Mouse (Mus musculus) MEL-GATA-1-ER (cell line): ENCODE results near the gene Klf7.

Experiments used
- DNase-seq: peaks from one replicate; pipeline ENCODE4 v3.0.0-alpha.2; 2012; ENCODE audit warnings: low read depth; ENCODE audit errors: extremely low read depth

The Klf7 gene

DNA sequence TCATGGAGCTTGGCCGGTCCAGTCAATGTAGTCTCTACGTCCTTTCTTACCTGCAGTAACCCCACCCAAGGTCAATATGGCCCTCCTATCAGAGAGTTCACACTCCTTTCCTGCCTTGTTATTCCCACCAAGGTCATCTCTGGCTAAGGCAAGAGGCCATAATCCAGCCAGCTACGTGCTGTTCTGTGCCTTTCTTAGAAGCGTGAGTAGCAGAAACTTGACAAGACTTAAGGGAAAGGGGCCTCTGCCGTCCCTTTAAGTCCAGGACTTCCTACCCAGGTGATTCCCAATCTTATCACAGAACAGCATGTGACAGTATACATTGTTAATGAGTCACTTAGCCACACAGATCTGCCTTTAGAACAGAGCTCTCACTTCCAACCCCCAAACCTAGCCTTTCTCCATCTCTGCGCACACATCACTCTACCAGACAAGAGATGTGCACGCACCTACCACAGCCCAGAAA is 16.9 kb downstream of the Klf7 start:
- no peak for DNase-seq

DNA sequence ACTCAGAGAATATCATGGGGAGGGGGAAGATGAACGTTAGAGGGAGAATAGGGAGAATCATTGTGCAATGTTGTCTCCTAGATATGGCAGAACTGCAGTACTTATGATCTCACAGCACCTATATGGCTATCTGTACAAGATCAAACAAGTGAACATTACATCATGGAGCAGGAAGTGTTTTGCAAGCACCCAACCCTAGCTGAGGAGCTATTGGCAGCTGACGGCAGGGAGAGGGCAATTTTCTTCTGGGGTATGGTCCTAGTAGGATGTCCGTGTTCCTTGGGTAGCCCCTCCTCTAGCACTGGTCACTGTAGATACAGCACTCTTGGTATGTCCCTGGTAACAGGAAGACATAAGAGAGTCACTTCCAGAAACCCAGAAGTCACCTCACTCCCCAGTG is 17.4 kb downstream of the Klf7 start:
- DNase-seq = no peak

DNA sequence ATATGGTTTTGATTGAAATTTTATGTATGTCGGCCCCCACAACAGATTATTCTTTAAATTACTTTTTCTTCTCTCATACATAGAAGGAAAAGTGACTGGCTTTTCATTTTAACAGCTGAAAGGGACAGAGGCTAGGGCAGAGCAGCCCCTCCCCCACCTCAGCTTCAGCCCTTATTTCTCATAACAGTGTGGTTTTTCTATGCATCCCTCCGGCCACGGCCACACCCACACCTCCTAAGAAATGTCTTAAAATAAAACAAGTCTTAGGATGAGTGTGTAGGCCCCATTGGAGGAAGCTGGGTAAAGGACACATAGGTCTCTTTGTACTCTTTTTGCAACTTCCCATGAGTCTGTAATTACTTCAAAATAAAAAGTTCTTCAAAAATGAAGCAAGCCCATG is 20.8 kb downstream of the Klf7 start:
- DNase-seq = no peak

DNA sequence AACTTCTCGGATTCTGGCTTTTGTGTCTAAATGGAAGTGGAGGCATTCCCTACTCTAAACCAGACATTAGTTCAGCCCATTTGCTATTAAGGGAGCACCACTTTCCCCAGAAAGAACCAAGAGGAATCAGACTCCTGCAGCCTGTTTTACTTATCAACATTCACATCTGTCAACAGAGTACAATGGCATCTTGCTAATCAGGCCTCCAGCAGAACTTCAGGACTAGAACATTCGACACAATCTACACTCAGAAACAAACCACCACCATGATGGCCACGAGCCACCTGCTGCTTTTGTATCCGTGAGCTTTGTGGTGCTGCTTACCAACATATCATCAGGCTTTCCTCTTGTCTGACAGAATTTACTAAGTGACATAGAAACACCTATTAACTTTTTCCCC is 23.3 kb downstream of the Klf7 start:
- no peak for DNase-seq

DNA sequence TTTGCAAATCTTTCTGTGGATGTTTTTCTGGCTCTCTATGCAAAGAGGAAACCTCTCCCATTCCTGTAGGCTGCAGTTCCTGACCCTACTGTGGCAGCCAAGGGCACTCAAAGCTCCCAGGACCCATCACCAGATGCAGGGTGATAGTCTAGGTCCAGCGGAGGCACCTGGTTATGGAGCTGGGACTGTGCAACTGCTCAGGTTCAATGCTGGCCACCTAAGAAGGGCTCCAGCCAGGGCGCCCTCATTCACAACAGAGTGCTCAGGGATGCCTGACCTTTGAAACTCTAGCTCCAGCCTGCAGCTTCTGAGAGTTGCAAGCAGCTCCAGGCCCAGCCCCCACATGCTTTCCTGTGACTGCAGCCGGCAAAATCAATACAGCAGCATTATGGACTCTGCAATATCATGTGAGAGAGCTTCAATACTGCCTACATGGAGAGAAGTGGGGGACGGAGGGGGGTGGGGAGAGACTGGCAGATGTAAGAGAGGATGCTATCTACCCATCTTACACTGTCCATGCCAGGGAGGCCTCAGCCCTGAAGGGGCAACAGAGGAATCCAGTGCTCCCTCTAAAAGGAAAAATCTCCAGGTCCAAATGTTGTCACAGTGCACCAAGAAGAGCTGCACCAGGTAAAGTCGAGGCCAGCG is 24.3 kb downstream of the Klf7 start:
- no peak for DNase-seq

DNA sequence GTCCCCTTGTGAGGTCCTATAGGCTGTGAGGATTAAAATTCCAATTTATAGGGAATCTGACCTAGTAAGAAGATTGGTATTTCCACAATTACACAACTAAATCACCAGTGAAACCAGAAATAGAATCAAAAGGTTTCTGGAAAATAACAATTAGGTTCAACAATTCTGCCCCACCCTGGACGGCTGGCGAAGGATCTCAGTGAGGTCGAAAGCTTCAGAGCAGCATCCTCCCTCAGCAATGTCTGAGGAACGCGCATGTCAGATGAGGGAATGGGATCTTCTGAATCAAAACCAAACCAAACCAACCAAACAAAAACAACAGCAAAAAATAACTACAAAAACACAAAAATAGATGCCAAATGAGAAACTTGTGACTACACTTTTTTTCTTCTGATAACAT is 29.1 kb downstream of the Klf7 start:
- DNase-seq = no peak

DNA sequence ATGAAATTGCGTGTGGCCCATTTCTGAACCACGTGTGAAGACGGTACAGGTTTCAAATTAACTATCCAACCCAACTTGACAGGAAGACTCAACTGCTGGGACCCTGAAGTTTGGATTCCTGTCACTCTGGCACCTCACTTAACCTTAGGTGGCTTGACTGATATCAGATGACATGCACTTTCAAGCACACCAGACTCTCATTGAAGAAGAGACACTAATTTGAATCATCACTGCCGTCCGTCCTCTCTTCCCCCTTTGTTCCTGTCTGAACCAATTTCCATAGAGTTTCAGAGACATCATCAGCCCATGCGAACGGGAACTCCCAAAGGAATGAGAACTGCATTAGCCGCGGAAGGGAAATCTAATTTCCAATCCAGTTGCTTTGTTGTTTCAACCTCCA is 30.5 kb downstream of the Klf7 start:
- DNase-seq = no peak

DNA sequence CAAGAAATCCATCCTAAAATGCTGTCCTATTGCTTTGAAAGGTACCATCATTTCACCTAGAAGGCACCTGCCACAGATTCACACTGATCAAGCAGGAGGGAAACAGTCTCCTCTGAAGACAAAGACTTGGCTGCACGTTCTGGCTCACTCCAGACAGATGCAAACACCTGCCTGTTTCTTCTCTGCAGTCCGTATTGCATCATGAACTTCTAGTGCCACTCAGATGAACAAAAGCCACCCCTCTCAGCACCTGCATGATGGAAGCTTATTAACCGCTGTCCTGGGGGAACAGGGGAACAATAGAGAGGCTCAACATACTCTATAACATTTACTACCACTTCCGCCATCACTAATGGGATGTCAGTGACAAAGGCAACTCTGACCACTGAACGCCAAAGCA is 31.5 kb downstream of the Klf7 start:
- no peak for DNase-seq

DNA sequence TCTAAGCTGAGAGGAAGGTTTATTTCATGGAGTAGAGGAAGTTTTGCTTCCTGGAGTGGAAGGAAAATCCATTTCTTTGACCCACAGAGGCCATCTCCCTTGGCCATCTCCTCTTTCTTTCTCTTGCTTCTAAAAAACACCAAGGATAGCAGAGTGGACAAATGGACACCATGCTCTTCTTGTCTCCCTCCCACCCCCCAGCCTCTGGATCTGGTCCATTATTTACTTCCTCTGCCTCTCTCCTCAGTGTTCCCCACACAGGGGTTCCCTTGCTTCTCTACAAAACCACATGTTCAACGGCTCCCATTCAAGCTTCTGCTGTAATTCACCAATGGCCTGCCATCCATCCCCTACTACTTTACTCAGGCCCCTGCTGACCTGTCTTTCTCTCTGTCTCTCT is 32.4 kb downstream of the Klf7 start:
- no peak for DNase-seq

DNA sequence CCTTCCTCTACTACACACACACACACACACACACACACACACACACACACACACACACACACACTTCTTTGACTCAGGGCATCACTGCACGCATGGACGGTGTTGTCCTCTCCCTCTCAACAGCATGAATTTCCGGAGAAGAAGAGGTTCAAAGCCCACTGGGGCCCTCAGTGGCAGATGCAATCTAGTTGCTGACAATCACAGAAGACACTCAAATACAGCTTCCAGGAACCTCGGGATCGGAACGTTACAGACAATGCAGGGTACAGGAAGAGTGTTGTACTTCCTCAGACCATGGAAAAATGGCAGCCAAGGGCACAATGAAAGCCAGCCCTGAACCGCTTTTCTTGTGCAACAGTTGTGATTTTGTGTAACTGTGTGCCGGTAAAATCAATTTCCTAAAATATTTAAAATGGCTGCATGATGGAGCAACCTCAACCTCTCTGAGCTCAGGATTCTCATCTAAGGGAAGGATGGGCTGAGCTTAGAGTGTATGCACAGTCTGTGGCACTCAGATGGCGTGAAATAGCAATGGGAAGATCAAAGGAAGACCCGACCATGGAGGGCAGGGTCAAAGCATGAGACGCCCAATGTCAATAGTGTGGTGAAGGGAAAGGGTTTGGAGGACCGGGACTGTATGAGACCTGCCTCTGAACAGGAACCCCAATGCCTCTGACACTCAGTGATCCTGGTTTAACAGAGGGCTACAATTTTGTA is 33.3 kb downstream of the Klf7 start:
- DNase-seq = no peak

DNA sequence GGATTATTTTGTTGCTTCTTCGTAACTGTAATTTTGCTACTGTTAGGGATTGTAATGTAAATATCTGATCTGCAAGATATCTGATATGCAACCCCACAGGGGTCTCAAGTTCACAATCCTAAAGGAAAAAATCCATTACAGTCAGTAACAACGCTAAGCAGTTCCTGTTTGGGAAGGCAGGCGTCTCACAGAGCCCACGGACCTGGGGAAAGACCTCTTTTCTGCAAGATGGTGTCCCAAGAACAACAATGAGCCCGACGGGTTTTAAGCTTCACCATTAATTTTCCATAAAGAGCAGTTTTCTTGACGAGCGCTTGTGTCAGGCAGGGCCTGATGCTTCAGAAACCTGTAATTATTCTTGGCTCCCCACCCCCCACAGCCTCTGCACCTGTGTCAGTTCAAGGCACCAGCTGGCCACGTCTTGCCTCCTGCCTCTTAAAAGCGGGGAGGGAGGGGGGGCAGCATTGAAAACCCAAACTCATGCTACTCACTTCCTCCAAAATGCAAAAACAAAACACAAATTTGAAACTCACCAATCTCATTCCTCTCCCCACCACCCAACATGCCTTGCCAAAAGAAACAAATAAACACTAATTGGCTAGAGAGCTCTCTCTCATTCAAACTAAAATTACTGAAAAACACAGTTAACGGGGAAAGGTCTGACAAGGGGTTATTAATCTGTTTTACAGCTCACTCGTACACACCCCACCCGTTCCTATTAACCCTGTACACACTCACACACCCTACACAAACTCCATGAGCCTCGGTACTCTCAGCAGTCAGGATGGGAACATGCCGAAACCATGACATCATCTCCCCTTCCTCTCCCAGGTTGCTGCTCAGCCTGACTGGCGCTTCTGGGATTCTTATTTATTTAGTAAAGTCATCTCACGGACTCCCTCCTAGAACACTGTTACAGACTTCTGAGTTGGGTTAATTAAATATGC is 34.2 kb downstream of the Klf7 start:
- no peak for DNase-seq

DNA sequence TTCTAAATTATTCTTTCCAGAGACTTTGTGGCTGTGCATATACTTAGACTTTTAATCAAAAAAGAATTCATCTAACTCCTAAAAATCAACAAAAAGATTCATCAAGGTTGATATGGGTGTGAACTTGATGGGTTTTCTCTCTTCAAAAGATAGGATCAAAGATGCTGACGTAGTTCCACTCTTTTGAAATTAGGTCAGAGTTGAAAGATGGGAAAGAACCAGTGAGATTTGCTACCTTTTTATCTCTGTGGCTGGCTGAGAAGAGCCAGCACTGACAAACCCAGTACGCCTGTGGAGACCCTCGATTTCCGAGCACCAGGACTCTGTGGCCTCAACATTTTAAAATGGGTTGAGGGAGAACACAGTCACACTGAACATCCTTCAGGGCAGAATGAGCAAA is 36.2 kb downstream of the Klf7 start:
- no peak for DNase-seq

DNA sequence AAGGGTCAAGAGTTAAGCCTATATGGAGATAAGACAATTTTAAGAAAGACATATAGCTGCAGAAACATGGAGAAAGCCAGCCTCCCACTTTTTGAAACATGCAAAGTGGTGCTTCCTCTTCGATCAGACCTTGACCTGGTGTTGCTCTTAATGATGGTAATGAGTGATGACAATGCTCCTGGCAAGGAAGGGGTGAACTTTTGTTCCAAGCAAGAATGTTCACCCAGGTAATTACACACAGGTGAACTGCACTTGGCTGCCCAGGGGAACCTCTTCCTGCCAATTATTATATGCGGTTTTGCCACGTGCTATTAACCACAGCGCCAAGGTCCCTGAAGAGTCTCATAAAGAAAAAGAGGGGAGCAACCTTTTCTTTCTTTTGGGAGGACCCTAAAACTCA is 36.7 kb downstream of the Klf7 start:
- DNase-seq = no peak

DNA sequence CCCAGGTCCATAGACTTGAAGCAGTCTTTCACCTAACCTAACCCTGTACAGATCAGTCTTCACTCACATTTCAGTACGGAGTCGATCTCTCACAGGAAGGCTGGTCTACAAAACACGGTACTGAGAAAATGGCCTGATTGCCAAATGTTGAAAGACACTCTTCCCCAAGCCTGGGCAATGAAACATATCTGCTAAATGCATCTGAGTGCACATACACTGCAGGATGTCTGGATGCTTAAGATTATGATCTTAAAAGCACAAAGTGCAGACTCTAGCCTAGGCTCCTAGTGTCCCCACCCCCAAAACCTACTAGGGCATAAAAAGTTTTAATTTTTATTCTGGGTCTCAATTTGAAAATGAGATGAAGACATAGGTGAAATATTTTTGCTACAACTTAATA is 37.4 kb downstream of the Klf7 start:
- no peak for DNase-seq

DNA sequence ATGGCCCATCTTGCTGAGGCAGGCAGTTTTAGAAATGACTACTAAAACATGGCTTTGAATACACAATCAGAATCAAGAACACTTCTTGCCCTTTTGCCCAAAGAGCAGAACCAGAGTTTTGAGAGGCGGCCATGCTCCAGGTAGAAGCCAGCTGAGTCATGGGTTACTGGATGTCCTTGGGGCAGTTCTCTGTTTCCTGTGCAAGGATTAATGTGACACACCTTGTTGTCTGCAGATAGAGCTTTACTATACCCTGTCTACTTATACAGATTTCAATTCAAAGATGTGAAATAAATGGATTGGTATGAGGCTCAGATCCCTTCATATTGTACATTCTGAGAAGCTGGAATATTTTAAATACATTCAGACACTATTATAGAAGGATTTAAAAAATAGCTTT is 40.3 kb downstream of the Klf7 start:
- no peak for DNase-seq

DNA sequence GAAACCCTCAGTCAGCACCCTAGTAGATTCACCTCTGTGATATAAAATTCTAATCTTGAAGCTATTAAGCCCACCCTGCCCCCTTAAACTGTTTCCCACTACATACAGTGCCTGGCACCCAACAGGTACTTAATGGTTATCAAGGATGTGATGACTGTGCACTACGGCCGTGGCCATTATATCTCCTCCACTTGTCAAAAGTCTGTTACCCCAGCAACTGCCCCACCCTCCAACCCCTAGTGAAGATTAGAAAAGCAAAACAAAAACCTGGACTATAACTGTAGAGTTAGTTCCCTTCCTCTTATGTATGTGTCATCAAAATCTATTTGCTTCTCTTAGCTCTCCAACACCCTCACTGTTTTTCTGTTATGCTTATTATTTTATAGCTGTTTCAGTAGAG is 40.9 kb downstream of the Klf7 start:
- peak; percentile 70 for DNase-seq

DNA sequence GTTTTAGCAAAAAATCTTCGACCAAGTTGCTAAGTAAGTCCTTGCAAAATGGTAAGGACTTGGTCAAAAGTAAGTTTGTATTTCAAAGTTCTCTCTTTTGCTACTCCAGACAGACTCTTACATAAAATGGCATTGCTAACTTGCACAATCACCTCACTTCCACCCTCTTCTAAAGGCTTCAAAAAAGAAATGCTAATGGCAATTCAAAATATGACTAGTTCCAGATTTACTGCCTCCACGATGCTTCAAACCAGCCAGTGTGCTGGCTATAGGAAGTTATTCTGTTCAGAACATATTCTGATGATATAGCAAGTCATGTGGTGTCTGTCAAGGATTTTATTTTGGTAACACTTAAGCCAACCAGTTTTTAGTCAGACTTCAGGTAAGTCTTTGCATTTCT is 41.8 kb downstream of the Klf7 start:
- no peak for DNase-seq

DNA sequence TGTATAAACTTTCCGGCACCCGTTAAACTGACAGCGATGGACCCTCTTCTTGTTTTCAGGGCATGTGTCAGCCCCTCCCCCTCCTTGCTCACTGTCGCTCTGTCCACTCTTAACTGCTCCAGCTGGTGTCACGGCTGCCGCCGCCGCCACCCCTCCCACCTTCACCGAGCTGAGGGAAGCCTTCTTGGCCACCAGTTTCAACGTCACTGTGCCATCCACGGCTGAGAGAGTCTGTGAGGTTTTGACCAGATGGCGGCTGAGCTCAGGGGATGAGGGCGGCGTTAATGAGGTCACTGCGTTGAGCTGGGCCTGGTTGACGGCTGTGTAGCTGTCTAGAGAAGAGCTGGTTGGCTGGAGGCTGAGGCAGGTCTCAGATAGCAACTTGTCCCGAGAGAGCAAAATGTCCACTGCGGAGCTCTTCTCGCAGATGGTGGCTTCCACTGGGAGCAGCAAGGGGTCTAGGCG is 43.3 kb downstream of the Klf7 start:
- no peak for DNase-seq

DNA sequence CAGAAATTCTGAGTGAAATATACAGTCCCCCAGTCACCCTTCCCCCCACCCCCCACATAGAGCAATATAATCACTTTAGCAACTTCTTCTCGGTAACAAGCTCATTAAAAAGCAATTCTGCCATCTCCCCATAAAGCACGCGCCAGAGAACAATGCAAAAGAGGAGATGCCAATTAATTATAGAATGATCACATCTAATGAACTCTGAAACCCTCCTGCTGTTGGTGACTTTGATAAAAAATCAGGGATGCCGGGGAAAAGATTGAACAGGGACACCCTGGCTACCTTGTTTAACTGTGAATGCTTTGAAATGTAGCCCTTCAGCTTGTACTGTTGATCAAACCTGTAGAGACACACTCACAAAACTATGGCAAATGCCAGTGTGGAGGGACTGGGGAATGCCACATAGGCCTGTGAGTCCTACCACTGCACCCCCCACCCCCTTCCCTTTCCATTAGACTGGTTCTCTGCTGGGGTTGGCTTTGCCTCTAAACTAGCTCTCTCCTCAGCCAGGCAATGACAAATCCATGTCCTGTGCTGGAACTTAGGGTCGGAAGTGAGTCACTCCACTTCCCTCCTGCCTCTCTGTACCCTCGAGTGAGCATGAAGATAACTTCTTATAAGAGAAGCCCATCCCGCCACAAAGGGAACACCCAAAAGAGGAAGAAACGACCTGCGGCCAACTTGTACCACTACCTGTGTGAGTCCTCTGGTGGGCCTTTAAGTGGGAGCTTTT is 43.9 kb downstream of the Klf7 start:
- DNase-seq = peak; percentile 79

DNA sequence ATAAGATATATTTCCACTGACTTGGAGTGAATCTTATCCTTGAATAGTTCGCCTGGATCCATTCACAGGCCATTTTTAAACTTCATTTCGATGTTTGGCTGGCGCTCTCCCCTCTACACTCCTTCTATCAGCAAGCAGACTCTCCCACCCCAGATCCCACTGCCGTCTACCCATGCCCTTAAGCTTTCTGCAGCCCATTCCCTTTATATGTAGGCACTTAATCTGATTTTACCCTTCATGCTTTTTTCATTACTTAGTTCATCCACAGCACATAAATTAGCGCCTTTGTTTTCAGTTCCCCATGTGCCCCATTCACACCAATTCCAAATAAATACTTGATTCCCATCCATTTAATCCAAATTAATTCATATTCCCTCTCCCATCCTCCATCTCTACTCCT is 48.0 kb downstream of the Klf7 start:
- DNase-seq = no peak

DNA sequence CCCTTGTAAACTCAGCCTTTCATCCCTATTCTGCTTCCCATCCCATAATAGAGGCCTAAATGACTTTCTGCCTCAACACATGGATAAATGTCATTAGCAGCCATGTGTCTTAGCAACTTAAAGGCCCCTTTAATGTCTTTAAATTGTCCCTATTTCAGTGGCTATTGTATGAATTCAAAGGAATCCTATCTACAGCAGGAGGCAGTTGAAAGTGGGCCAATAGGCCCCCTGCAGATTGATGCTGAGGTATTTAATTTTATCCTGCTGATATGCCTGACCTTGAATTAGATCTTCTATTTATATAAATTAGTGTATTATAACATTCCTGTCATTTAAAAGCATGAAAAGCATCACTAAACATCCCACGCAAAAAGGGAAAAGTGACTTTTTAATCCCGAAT is 51.1 kb downstream of the Klf7 start:
- no peak for DNase-seq
